Mouse (Mus musculus): Measurements from ENCODE around the gene Pcsk1n.
A peak's percentile ranks its signal among the peaks of the same experiment; 100 is the strongest.
"Not testable (repeated sequence)": the region's sequence is repeated elsewhere in the genome, so short reads cannot be mapped to it uniquely, and the experiment has no call there.

The Pcsk1n gene

DNA sequence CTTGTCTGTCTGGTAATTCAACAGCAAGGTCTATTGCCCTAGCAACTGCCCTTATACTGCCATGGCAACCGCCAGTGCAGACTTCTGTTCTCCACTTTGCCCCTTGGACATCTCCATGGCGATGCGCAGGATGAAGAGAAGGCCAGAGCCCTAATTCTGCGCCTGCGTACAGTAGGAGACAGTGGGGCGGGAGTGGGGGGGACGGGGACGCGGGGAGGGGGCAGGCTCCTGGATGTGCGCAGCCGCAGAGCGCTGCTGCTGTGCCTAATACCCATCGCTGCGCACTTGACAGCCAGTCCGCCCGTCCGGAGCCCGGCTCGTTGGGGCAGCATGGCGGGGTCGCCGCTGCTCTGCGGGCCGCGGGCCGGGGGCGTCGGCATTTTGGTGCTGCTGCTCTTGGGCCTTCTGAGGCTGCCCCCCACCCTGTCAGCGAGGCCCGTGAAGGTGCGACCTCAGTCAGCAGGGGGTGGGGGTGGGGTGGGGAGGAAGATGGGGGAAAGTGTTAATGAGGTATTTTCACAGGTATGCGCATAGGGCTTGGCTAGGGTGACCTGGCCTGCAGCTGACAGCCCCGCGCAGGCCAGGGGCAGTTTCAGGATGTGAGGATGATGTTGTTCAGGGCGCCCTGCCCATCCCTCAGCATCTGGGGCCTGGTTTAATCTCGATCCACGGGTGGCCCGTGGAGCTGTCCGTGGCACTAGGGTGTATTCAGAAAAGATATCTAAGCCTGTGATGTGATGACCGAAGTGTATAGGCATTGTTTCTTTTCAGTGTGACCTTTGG is at the start of gene Pcsk1n:
TSS of gene Pcsk1n (plus strand) at position 222 of the 783 bp plus-strand sequence.
- peak in 1 of 2 experiments; percentile 32 for DNase-seq (ENCODE audit: low spot score in 2 of 2)

DNA sequence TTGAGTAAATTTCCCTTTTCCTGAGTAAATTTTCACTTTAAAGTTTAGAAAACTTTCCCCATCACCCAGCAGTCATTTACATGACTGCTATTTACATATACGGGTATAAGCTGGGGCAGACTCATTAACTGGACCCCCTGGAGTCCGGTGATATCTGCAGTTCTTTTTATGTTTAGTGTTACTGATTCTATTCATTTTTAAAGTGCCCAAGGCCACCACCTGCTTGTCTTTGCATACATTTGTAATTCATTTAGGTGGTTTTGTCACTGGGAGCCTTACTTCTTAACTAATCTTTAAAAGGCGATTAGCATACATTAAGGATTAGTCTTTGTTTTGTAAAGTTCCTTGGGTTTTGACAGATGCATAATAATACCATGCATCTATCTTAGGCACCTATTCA is 49.8 kb upstream of the Pcsk1n start:
- no peak for DNase-seq (ENCODE audit: low spot score in 2 of 2)

DNA sequence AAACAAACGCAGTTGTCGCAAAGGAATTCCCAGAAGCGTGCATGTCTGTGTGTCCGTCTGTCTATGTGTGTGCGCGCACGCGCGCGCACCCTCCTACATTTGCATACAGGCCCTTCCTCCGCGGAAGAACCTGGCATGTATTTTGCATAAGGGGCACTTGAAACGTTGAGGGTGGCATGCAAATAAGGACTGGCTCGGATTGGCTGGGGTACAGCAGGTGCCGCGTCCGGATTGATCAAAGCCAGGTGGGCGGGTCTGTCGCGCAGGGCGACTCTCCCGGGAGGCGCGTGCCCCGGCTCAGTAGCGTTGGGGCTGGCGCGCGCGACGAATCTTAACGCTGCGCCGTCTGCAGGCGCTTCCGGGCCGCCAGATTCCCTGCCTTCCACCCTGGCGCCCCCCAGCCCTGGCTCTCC is 41.6 kb upstream of the Pcsk1n start, which contains the start of gene Pim2:
TSS of gene Pim2 (plus strand) at position 256 of the 413 bp plus-strand sequence.
- peak; percentile 84 to 86 for DNase-seq (ENCODE audit: low spot score in 2 of 2)

DNA sequence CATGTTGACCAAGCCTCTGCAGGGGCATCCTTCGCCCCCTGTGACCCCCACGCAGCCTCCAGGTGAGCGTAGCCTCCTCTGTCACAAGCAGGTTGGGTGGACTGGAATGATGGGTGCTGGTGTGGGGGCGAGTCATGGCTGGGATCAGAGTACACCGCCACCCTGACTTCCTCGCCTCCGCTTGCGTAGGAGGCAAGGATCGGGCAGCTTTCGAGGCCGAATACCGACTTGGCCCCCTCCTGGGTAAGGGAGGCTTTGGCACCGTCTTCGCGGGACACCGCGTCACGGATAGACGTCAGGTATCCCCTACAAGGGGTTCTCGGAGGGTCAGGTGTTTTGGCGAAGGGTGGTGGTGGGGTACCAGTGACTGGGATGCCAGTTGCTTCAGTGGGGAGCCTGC is 41.1 kb upstream of the Pcsk1n start:
- peak in 1 of 2 experiments; percentile 26 for DNase-seq (ENCODE audit: low spot score in 2 of 2)

DNA sequence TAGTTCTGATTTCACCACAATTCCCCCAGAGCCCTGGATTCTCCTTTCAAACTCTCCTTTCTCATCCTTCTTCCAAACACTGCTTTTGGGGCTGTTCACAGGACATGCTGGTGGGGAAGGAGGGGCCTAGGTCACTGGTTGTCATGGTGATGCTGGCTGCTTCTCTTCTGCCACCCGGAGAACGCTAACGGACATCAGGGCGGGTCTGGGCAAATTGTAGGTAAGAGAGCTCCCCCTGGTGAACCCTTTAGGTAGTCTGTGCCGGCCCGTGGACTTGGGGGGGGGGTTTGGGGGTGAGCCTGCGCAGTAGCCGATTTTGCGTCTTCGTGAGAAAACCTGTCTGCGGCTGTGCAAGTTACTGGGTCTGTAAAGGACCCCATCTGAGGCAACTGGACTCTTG is 39.8 kb upstream of the Pcsk1n start:
- DNase-seq (ENCODE audit: low spot score in 2 of 2) = peak; percentile 43 to 64

DNA sequence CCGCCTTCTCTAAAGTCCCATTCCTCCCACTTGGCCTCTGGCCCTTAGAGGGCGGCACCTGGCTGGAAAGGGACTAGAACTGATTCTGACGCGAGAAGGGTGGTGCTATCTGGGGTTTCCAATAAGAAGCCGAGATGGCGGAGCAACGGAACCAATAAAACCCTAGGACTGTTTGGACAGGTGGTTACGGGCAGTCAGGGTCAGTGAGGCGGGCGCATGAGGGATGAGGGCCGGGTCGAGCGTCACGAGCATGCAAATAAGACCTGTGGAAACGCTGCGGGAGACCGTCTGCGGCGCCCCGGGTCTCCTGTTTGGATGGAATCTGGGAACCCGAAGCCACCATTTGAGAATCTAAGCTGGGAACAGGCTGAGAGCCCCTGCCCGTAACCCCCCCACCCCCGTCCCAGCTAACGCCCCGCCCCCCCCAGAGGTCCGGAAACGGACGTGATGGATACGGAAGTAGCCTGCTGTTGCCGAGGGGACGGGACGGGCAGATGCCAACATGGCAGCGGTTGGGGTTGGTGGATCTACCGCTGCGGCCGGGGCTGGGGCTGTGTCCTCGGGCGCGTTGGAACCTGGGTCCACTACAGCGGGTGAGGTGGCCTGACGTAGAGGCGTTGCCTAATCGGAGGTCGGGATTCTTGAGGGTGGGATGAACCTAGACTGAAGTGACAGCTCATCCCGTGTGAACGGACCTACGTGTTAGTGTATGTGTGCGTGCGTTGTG is 35.6 kb upstream of the Pcsk1n start, which contains the start of gene Slc35a2:
TSS of gene Slc35a2 (plus strand) at position 188 of the 727 bp plus-strand sequence.
- peak; percentile 73 to 86 for DNase-seq (ENCODE audit: low spot score in 2 of 2)

DNA sequence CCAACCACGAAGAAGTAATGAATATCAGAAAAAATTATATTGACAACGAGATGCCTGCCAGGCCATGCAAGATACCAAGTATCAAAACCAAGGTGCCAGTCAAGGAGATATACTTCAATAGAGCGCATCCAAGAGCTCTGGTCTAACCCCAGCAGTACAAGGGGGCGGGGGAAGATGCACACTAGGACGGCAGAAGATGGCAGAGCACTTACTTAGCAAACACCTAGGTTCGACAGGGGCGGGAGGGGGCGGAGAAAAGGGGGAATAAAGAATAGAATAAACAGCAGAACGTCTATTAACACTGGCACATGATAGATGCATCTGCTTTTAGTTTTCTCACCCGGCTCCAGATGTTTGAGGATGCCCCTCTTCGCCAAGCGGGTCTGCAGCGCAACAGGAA is 21.4 kb upstream of the Pcsk1n start:
- DNase-seq (ENCODE audit: low spot score in 2 of 2) = no peak

DNA sequence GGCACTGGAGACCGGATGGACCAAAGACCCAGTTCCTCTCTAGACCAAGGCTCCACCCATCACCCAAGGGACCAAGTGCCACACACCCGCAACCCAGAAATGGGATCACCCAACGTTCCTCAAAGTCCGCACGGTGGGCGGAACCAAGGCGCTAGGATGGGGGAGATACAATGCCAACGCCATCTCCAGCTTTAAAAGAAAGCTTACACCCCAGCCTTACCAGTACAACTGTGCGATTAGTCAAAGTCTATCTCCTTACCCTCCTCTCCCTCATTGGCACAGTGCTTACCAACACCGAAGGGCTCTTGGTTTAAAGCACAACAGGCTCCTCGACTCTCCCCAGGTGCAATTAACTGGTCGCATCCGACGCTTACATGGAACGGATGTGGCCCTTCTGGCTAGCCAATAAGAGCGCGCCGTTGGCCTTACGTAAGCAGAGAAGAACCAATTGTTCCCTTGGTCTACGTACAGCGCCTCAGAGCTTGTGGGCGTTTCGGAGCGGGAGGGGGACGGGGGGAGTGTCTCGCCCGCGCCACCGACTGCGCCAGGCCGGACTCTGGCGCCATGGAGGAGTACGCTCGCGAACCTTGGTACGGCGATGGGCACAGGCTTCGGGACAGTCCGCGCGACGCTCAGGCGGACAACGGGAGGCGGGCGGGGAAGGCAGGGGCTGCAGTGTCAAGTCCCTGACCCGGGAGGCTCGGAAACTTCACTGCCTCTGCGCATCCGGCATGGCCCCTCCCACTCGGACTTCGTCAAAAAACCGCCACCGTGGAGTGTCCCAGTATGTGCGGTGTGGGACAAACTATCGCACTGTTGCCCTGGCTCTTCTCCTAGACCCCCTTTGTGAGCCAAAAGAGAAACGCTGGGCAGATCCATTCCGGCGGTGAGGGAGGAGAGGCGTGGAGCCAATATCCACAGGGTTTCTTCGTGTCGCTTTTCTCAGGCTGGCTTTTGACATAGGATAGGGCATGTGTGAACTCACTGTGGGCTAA is 20.4 kb upstream of the Pcsk1n start, which contains the start of the genes Pqbp1 and Timm17b:
TSS of gene Pqbp1 (minus strand) at position 390 of the 995 bp plus-strand sequence.
TSS of gene Timm17b (plus strand) at position 478 of the 995 bp plus-strand sequence.
- peak; percentile 80 to 88 for DNase-seq (ENCODE audit: low spot score in 2 of 2)

DNA sequence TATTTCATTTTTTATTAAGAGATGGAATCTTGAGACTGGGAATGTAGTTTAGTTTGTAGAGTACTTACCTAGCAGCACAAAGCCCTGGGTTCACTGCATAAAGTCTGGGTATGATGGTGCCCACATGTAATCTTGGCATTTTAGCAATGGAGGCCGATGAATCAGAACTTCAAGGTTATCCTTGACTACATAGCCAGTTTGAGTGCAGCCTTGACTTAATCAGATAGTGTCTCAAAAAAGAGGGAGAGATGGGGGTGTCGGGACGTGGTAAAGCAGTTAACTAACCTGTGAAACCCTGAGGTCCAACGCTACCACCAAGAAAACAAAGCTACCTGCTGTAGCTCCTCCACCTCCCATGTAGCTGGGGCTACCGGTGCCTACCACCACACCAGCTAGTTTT is 15.2 kb upstream of the Pcsk1n start:
- no peak for DNase-seq (ENCODE audit: low spot score in 2 of 2)

DNA sequence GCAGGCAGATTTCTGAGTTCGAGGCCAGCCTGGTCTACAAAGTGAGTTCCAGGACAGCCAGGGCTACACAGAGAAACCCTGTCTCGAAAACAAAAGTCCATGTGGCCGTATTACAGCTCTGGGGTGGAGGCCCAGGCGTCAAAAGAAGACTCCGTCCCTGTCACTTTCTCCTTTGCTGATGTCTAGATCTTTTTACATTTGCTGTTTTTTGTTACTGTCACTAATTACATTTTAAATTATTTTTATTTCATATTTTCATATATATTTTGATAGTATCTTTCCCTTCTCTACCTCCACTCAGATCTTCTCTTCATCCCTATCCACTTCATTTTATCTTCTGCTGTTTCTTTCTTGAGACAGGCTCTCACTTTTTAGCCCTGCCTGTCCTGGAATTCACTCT is 11.9 kb upstream of the Pcsk1n start, which contains the start of gene Gm10491:
TSS of gene Gm10491 (minus strand) at position 101 of the 400 bp plus-strand sequence.
- no peak for DNase-seq (ENCODE audit: low spot score in 2 of 2)

DNA sequence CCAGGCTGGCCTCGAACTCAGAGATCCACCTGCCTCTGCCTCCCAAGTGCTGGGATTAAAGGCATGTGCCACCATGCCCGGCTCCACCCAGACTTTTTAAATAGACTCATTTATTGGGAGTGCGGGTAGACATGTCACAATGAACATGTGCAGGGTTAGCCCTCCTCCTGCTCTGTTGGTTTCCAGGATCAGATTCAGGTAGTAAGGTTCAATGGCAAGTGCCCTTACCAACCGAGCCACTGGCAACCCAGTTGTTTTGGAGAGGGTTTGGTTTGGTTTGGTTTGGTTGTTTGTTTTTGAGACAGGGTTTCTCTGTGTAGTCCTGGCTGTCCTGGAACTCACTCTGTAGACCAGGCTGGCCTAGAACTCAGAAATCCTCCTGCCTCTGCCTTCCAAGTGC is 10.4 kb upstream of the Pcsk1n start, which contains the start of gene Gm10490:
TSS of gene Gm10490 (plus strand) at position 301 of the 400 bp plus-strand sequence.
- not testable (repeated sequence) for DNase-seq (ENCODE audit: low spot score in 2 of 2)

DNA sequence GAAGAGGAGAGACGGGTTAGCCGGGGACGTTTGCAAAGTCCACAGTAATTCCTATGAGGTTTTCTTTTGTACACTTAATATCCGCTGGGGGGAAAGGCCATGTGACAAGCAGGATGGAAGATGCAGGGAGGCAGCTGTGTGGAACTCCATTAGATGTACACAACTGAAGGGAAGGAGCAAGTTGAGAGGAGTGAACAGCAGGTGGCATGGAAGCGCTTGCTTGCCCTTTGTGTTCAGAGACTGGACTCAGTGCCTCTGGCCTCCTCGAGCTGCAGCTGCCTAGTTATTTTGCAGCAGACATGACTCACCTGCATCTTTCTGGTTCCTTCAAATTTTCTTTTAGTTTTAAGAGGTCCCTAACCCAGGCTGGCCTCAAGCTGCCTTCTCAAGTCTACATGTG is 9.1 kb upstream of the Pcsk1n start:
- no peak for DNase-seq (ENCODE audit: low spot score in 2 of 2)

DNA sequence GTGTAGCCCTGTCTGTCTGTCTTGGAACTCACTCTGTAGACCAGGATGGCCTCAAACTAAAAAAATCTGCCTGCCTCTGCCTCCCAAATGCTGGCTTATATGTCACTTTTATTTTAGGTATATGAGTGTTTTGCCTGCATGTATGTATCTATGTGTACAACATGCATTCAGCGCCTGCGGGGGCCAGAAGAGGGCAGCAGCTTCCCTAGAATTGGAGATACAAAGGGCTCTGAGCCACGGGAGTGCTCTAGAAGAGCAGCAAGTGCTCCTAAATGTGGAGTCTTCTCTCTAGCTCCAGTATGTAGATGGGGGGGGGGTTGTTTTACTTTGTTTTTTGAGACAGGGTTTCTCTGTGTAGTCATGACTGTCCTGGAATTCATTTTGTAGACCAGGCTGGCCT is 4.0 kb upstream of the Pcsk1n start:
- DNase-seq (ENCODE audit: low spot score in 2 of 2) = peak in 1 of 2 experiments; percentile 35

DNA sequence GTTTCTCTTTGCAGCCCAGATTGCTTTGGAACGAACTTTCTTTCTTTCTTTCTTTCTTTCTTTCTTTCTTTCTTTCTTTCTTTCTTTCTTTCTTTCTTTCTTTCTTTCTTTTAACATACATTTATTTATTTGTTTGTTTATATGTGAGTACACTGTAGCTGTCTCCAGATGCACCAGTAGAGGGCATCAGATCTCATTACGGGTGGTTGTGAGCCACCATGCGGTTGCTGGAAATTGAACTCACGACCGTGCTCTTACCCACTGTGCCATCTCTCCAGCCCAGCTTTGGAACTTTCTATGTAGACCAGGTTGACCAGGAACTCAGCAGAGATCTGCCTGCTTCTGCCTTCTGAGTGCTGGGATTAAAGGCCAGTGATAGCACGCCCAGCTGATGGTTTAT is 1.7 kb upstream of the Pcsk1n start:
- not testable (repeated sequence) for DNase-seq (ENCODE audit: low spot score in 2 of 2)

DNA sequence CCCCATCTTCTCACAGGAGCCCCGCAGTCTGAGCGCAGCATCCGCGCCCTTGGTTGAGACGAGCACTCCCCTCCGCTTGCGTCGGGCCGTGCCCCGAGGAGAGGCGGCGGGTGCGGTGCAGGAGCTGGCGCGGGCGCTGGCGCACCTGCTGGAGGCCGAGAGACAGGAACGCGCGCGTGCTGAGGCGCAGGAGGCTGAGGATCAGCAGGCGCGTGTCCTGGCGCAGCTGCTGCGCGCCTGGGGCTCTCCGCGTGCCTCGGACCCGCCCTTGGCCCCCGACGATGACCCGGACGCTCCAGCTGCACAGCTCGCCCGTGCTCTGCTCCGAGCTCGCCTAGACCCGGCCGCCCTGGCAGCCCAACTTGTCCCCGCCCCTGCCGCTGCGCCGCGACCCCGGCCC is 2.4 kb downstream of the Pcsk1n start:
- no peak for DNase-seq (ENCODE audit: low spot score in 2 of 2)

DNA sequence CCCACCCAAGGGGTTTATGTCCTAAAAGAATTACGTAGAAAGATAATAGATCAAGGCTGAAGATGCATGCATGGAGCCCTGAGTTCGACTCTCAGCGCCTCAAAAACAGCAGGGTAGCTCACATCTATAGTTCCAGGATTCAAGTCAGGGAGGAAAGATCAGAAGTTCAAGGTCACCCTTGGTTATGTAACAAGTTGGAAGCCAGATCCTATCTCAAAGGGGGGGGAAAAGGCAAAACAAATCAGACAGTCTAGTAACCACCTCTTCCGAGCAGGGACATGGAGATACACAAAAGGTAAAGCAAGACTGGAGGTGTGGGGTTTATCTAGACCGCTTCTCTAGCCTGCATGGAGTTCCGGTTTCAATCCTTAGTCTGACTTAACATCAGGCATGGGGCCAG is 6.6 kb downstream of the Pcsk1n start:
- no peak for DNase-seq (ENCODE audit: low spot score in 2 of 2)

DNA sequence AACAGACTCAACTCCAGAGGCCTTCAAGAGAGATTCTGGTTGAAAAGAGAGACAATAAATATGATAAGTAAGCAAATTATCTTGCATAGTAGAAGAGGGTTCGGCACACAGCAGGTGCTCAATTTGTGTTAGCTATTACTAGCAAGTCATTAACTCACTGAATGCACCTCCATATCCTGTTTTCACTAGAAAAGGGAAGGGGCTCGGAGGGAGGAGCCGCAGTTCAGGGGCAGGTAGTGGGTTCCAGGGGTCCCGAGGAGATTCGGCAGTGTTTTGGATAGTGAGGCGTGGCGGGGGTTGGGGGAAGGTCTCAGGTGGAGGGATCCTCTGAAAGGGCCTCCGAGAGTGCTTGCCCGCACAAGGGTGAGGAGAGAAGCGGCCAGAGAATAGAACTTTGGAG is 7.5 kb downstream of the Pcsk1n start:
- DNase-seq (ENCODE audit: low spot score in 2 of 2) = no peak

DNA sequence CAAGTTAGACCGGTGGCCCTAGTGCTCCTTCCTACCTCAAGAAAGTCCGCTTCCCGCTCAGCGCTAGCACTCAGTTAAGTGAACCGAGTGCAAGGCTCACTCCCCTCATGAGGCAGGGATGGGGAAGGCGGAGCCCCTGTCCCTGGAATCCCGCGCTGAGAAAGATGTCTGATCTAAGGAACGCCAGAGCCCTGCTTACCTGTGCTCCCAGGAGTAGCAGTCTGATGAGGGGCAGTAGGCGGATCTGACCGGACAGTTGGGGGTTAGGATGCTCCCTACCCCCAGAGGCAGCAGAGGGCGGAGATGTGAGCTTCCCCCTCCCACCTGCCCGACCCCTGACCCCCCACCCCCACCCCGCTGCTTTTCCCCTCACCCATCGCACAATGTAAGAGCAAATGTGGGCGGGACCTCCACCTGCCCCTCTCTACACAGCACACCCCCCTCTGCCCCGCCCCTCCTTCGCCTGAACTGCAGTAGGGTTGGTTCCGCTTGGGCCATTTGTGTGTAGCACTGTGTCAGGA is 8.7 kb downstream of the Pcsk1n start, which contains the start of gene Eras:
TSS of gene Eras (minus strand) at position 338 of the 521 bp plus-strand sequence.
- DNase-seq (ENCODE audit: low spot score in 2 of 2) = no peak

DNA sequence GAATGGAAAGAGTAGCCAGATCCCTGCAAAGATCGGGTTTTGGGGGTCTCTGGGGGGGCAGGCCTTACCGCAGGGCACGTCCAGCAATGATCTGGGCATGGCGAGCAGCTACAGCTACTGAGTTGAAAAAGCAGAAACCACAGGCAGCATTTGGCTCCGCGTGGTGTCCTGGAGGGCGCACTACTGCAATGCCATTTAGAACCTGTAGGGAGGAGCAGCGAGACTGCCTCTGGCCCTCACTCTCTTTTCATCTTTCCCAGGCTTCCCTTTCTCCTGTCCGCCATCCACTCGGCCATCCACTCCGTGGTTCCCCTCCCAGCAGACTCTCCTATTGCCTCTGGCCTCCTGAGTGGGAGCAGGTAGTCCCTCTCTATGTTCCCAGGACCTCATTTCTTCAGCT is 17.3 kb downstream of the Pcsk1n start:
- no peak for DNase-seq (ENCODE audit: low spot score in 2 of 2)

DNA sequence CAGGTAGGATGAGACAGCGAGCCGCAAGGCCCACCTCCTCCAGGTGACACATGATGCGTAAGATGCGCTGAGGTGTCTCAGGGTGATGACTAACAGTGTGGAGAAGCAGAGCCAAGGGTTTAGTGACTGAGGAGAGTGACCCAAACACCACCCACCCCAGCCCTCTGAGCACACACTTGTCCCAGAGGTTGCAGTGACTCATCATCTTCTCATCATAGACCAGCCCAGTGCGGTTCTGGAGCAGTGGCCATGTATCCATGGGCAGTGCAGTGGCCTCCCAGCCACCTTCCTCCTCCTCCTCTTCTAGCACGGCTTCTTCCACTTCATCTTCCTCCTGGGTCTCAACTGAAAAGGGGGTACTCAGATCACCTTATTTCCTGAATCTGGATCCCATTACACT is 18.0 kb downstream of the Pcsk1n start:
- DNase-seq (ENCODE audit: low spot score in 2 of 2) = no peak

DNA sequence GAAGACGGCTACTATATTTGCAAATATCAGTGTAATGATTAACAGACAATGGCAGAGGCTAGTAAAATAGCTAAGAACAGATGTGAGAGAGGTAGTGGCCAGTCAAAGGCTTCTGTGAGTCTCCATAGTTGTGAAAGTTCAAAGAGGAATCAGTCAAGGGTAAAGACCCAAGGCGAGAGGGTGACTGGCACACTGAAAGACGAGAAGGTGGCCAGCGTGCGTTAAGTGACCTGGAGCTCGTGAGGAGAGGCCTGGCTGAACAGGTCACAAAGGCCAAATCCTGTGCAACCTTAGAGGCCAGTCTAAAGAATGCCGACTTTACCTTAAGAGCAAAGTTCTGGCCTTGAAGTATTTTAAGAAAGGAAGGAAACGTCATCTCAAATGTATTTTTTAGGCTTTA is 26.0 kb downstream of the Pcsk1n start:
- no peak for DNase-seq (ENCODE audit: low spot score in 2 of 2)
